Mouse (Mus musculus): ENCODE measurements around the gene Chst3.

DNA sequence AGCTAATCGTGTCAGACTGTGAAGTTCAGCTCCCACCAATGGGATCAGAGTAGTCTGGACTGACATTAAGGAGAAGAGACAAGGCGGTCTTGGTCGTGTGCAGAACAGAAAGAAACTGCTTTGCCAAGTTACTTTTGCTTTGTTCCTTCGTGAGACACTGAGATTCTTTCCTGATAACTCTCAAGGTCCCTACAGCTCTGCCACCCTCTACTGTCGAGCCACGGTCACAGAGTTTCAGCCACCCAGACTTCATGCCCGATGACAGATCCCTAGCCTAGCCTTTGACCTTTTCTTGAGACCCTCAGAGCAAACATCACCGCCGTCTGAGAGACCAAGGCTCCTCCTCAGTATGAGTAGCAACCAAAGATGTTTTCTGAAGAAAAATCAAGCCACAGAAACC lies 14.9 kb upstream of the Chst3 start:
- no peak for TF ChIP-seq CTCF (conservative IDR thresholded peaks at IDR 0.05; ENCODE audit: low read length)
- TF ChIP-seq NANOG (IDR thresholded peaks at IDR 0.05; ENCODE audit: borderline replicate concordance, low read length), result no peak
- TF ChIP-seq POU5F1 (IDR thresholded peaks at IDR 0.05; ENCODE audit: borderline replicate concordance, low read length), result no peak
